Mouse (Mus musculus): ENCODE data around the gene 1700017B05Rik. TPM values are rescaled to one million over a fixed set of nuclear protein-coding genes. Genes with fewer than 3 reads are reported as not detected.

The 1700017B05Rik gene
- total RNA-seq, 1 experiment, result 35.6 TPM

DNA sequence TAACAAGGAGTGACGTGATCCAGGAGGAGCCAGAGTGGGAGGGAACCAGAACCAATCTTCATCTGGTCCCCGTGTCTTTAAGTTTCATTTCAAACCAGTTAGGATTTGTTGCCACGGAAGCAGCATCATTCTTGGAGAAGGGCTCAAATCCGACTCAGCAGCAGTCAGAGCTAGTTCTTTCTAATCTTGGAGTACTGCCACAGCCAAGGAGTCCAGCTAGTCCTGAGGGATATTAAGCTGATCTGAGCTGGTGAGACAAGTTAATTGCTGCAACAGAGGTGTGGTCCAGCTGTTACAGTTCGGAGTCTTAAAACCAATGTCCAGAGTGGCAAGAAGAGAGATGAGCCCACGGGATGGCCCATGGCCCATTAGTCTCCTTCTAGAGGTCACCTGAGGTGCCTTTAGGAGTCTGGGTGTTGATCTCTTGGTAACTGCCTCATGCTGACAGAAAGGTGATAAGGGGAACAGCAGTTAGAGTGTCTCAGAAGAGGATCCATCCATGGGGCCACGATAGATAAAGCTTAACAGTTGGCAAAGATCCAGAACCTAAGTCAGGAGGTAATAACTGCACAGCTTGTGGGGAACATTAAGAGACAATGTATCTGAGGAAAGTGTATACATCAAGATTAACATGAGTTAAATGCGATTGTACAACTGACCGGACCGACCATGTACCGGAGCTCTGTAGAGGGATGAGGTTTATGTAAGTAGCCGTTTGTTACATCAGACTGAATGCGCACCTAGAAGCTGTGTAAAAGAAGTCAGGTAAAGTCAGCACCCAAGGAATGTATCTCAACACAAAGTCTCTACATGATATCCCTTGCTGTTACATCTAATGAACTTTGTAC, 36.4 kb downstream of the 1700017B05Rik start:
- Histone ChIP-seq H3K4me3 (ENCODE audit: insufficient read depth in 1 of 2, low read depth in 1 of 2, low read length in 2 of 2, poor library complexity in 1 of 2, severe bottlenecking in 1 of 2) (no peak overlapping the region), H3K4me1 (ENCODE audit: control insufficient read depth in 2 of 2, insufficient read depth in 2 of 2, low read length in 2 of 2, poor library complexity in 1 of 2) (no peaks in the 10 kb centered on the region), H3K9me3 (ENCODE audit: control insufficient read depth, insufficient read depth, low read depth, low read length) (no peaks in the 10 kb centered on the region), H3K9ac (ENCODE audit: insufficient read depth, low read depth, low read length, poor library complexity, severe bottlenecking) (no peak overlapping the region), H3K27ac (ENCODE audit: insufficient read depth, low read depth, low read length, poor library complexity, severe bottlenecking) (no peak overlapping the region), H3K36me3 (ENCODE audit: control insufficient read depth, insufficient read depth, low read length, poor library complexity, severe bottlenecking) (no peaks in the 10 kb centered on the region)
- TF ChIP-seq ZC3H11A (IDR thresholded peaks at IDR 0.05; ENCODE audit: borderline replicate concordance, low read depth, low read length), result no peak
- no peak for TF ChIP-seq CHD2 (IDR thresholded peaks at IDR 0.05; ENCODE audit: low read depth, low read length)
- TF ChIP-seq ZNF384 (IDR thresholded peaks at IDR 0.05; ENCODE audit: low read depth, low read length), result no peak
- no peak for TF ChIP-seq MAFK (IDR thresholded peaks at IDR 0.05; ENCODE audit: insufficient read depth, low read depth, low read length)
- TF ChIP-seq HCFC1 (IDR thresholded peaks at IDR 0.05; ENCODE audit: borderline replicate concordance, insufficient read depth, low read length), result no peak
- in situ Hi-C loops (cut with MboI; ENCODE audit: low sequenced_read_pairs in 2 of 2, unreplicated experiment in 2 of 2), result no loop called here
- no peak for DNase-seq (ENCODE audit: low read depth, low spot score)

GRCm38 (mm10) chr9:57223341-57223740, 39.1 kb downstream of the 1700017B05Rik start:
- H3K9me3 ChIP-seq (ENCODE audit: control insufficient read depth, insufficient read depth, low read depth, low read length), result no peaks in the 10 kb centered on the region

DNA sequence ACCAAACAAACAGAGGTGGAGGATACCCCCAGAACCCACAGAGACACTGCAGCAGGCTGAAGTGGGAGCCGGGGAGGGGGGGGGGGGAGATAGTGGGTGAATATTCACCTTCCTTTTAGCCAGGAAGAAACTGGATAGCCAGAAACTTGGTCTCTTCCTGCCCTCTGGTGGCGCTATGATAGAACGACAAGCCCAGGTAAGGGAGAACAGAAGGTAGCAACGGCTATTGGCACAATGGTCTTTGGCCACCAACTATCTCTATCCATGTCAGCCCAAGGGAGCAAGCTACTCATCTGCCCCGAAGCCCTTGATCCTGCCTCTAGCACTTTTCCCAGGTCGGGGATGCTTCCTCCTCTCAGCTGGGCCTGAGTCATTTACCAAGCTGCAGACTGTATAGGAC, 42.1 kb downstream of the 1700017B05Rik start:
- in situ Hi-C loops (cut with MboI; ENCODE audit: low sequenced_read_pairs in 2 of 2, unreplicated experiment in 2 of 2), result no loop called here
- no peaks in the 10 kb centered on the region for H3K36me3 ChIP-seq (ENCODE audit: control insufficient read depth, insufficient read depth, low read length, poor library complexity, severe bottlenecking)
- H3K9me3 ChIP-seq (ENCODE audit: control insufficient read depth, insufficient read depth, low read depth, low read length), result no peaks in the 10 kb centered on the region
- no peak for TF ChIP-seq ZNF384 (IDR thresholded peaks at IDR 0.05; ENCODE audit: low read depth, low read length)
- peak; percentile 93 for TF ChIP-seq ZC3H11A (IDR thresholded peaks at IDR 0.05; ENCODE audit: borderline replicate concordance, low read depth, low read length)
- no peak overlapping the region for H3K4me3 ChIP-seq (ENCODE audit: insufficient read depth in 1 of 2, low read depth in 1 of 2, low read length in 2 of 2, poor library complexity in 1 of 2, severe bottlenecking in 1 of 2)
- no peak overlapping the region for H3K9ac ChIP-seq (ENCODE audit: insufficient read depth, low read depth, low read length, poor library complexity, severe bottlenecking)
- no peak overlapping the region for H3K27ac ChIP-seq (ENCODE audit: insufficient read depth, low read depth, low read length, poor library complexity, severe bottlenecking)
- peaks cover 0 to 6% of the 10 kb centered on the region in 2 experiments; a peak in 2 of 4 replicates for H3K4me1 ChIP-seq (ENCODE audit: control insufficient read depth in 2 of 2, insufficient read depth in 2 of 2, low read length in 2 of 2, poor library complexity in 1 of 2)
- peak; percentile 56 for DNase-seq (ENCODE audit: low read depth, low spot score)

More at GRCm38 (mm10) chr9:57223341-57223740, 39.1 kb downstream of the 1700017B05Rik start:
- in situ Hi-C loops (cut with MboI; ENCODE audit: low sequenced_read_pairs in 2 of 2, unreplicated experiment in 2 of 2), result no loop called here
- TF ChIP-seq ZC3H11A (IDR thresholded peaks at IDR 0.05; ENCODE audit: borderline replicate concordance, low read depth, low read length) (no peak), ZNF384 (IDR thresholded peaks at IDR 0.05; ENCODE audit: low read depth, low read length) (no peak), CHD2 (IDR thresholded peaks at IDR 0.05; ENCODE audit: low read depth, low read length) (no peak), MAFK (IDR thresholded peaks at IDR 0.05; ENCODE audit: insufficient read depth, low read depth, low read length) (no peak), HCFC1 (IDR thresholded peaks at IDR 0.05; ENCODE audit: borderline replicate concordance, insufficient read depth, low read length) (no peak)
- Histone ChIP-seq H3K27ac (ENCODE audit: insufficient read depth, low read depth, low read length, poor library complexity, severe bottlenecking) (no peak overlapping the region), H3K4me3 (ENCODE audit: insufficient read depth in 1 of 2, low read depth in 1 of 2, low read length in 2 of 2, poor library complexity in 1 of 2, severe bottlenecking in 1 of 2) (no peak overlapping the region), H3K9ac (ENCODE audit: insufficient read depth, low read depth, low read length, poor library complexity, severe bottlenecking) (no peak overlapping the region), H3K4me1 (ENCODE audit: control insufficient read depth in 2 of 2, insufficient read depth in 2 of 2, low read length in 2 of 2, poor library complexity in 1 of 2) (0 out of 4 replicates have a peak, but pooled peaks cover 0 to under 1% of the 10 kb centered on the region in 2 experiments), H3K36me3 (ENCODE audit: control insufficient read depth, insufficient read depth, low read length, poor library complexity, severe bottlenecking) (no peaks in the 10 kb centered on the region)
- DNase-seq (ENCODE audit: low read depth, low spot score), result no peak

- no peaks in the 10 kb centered on the region for H3K9me3 ChIP-seq (ENCODE audit: control insufficient read depth, insufficient read depth, low read depth, low read length)
- DNase-seq (ENCODE audit: low read depth, low spot score), result no peak
- in situ Hi-C loops (cut with MboI; ENCODE audit: low sequenced_read_pairs in 2 of 2, unreplicated experiment in 2 of 2), result loop anchor here in 1 of 2 experiments (10.0 kb wide), 1 partner anchor 325 kb away; no protein-coding TSS in a partner anchor
- TF ChIP-seq ZNF384 (IDR thresholded peaks at IDR 0.05; ENCODE audit: low read depth, low read length), result no peak
- no peak for TF ChIP-seq ZC3H11A (IDR thresholded peaks at IDR 0.05; ENCODE audit: borderline replicate concordance, low read depth, low read length)
- no peak for TF ChIP-seq HCFC1 (IDR thresholded peaks at IDR 0.05; ENCODE audit: borderline replicate concordance, insufficient read depth, low read length)
- peaks cover 0 to 6% of the 10 kb centered on the region in 2 experiments; a peak in 2 of 4 replicates for H3K4me1 ChIP-seq (ENCODE audit: control insufficient read depth in 2 of 2, insufficient read depth in 2 of 2, low read length in 2 of 2, poor library complexity in 1 of 2)
- no peak overlapping the region for H3K9ac ChIP-seq (ENCODE audit: insufficient read depth, low read depth, low read length, poor library complexity, severe bottlenecking)
- H3K4me3 ChIP-seq (ENCODE audit: insufficient read depth in 1 of 2, low read depth in 1 of 2, low read length in 2 of 2, poor library complexity in 1 of 2, severe bottlenecking in 1 of 2), result no peak overlapping the region
- no peaks in the 10 kb centered on the region for H3K36me3 ChIP-seq (ENCODE audit: control insufficient read depth, insufficient read depth, low read length, poor library complexity, severe bottlenecking)
- H3K27ac ChIP-seq (ENCODE audit: insufficient read depth, low read depth, low read length, poor library complexity, severe bottlenecking), result no peak overlapping the region
Measured at GRCm38 (mm10) chr9:57219511-57219910, 42.9 kb downstream of the 1700017B05Rik start.
